Mouse (Mus musculus) stomach, postnatal 0 days (tissue): Measurements from ENCODE around the gene 1700013F07Rik. TPM values are rescaled to one million over a fixed set of nuclear protein-coding genes. Genes with fewer than 3 reads are reported as not detected.
A peak's percentile ranks its signal among the peaks of the same experiment; 100 is the strongest.

Experiments used
- ATAC-seq: fragments of 200-750 bp; cut with Nextera tagmentation; 2 replicates; pipeline ENCODE4 v1.8.0; 2017; ENCODE audit not compliant: low FRiP score, low TSS enrichment
- DNase-seq: peaks from one replicate; pipeline ENCODE4 v3.0.0-alpha.2; 2016; ENCODE audit warnings: low spot score
- H3K27ac ChIP-seq: fragments of 300-500 bp; sonication (generic); replicated peaks from 2 replicates; pipeline ENCODE4 v1.5.1; 2014; ENCODE audit warnings: mild to moderate bottlenecking, control low read depth
- H3K27me3 ChIP-seq: fragments of 300-500 bp; sonication (generic); 2 replicates; pipeline ENCODE4 v1.6.1; 2014; ENCODE audit warnings: low read length; ENCODE audit not compliant: control insufficient read depth, insufficient read depth
- H3K36me3 ChIP-seq: fragments of 300-500 bp; sonication (generic); 2 replicates; pipeline ENCODE4 v1.6.1; 2014; ENCODE audit warnings: low read length, mixed read lengths; ENCODE audit not compliant: control insufficient read depth, insufficient read depth
- H3K4me1 ChIP-seq: fragments of 300-500 bp; sonication (generic); replicated peaks from 2 replicates; pipeline ENCODE4 v1.6.1; 2014; ENCODE audit warnings: antibody characterized with exemption; ENCODE audit not compliant: control insufficient read depth, insufficient read depth
- H3K4me2 ChIP-seq: fragments of 300-500 bp; sonication (generic); replicated peaks from 2 replicates; pipeline ENCODE4 v1.6.1; 2014; ENCODE audit warnings: low read depth, mild to moderate bottlenecking, control low read depth, moderate library complexity
- H3K4me3 ChIP-seq: fragments of 300-500 bp; sonication (generic); 2 replicates; pipeline ENCODE4 v1.5.1; 2014; ENCODE audit warnings: low read depth, low read length, control low read depth
- H3K9ac ChIP-seq: fragments of 300-500 bp; sonication (generic); 2 replicates; pipeline ENCODE4 v1.6.1; 2014; ENCODE audit warnings: mild to moderate bottlenecking, low read length, control low read depth, mixed read lengths
- H3K9me3 ChIP-seq: fragments of 300-500 bp; sonication (generic); 2 replicates; pipeline ENCODE4 v1.6.1; 2016; ENCODE audit warnings: low read length; ENCODE audit not compliant: control insufficient read depth
- CTCF ChIP-seq: IDR thresholded peaks from 2 replicates; pipeline ENCODE4 v1.5.1; 2016; ENCODE audit warnings: antibody characterized with exemption, low read depth, mild to moderate bottlenecking, moderate library complexity
- EP300 ChIP-seq: optimal IDR thresholded peaks from 2 replicates; pipeline ENCODE3; 2016; ENCODE audit warnings: antibody characterized with exemption
- WGBS: fragments of 180-500 bp; shearing (Covaris S2); extraction: QIAGEN DNeasy Blood & Tissue Kit; methylation state at CpG from one replicate; pipeline ENCODE4 v1.1.7; 2014; 5-methylcytosine and 5-hydroxymethylcytosine counted together
- polyA plus RNA-seq: library from polyadenylated mRNA; unstranded; fragments of >200 nt; fragmentation: Nextera tagmentation; extraction: Ambion mirVana; gene quantifications from 2 replicates; pipeline ENCODE4 v1.2.1, GENCODE M21; 2015

Gene 1700013F07Rik
- polyA plus RNA-seq, 1 experiment from 2014 or later: 0.34 TPM

DNA sequence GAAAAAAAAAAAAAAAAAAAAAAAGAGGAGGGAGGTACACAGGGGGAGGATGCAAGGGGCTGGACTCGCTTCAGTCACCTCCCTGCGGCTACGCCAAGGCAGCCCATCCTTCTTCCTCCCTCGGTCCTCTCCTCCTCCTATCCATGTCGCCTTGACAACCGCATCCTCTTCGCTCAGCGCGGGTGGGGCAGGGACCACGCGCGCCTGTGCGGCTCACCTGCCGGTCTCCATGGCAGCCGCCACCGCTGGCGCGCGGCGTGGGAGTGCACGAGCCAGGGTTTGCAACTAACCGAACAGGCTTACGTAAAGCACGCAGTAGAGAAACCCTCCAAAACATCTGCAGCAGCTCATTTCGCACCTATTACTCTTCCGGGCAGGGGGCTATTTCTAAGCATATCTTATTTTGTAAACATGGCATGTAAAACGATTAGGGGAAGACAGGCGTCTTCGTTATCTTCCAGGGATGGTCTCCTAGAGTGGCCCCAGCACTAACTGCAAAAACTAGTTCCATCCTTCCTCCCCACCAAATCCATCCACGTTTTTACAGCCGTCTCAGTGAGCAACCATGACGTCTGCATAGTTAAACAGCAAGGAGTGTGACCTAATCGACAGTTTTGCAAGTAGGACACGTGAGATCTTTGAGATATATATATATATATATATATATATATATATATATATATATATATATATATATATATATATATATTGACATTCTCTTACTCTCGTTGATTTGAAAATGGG lies 2.7 kb downstream of the 1700013F07Rik start, which contains the start of gene 5330417C22Rik:
Gene 5330417C22Rik (minus strand): TSS at position 20 of the 744 bp plus-strand sequence.
- Histone ChIP-seq H3K9ac (peak within 1 kb of the TSS; percentile 31; the same call in 1 of the 2 replicates), H3K4me1 (no peaks in the 10 kb centered on the region)
- peak; percentile 77 for DNase-seq

DNA sequence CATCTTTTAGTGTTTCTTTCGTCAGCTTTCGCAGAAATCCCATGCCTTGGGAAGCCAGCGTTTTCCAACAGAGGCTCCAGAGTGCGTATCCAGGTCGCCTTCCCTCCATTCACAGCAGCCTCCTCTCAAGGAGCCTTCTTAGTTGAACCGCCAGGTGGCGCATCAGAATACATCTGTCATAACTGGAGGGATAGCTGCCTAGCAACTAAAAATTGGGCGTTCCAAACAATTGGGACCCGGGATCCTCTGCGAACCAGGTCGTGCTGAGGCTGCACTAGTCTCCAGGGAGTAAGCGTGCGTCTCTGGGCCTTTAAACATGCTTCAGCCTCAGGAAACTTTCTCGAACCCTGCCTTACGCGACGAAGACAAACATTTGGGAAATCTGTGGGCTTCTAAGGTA lies 3.4 kb downstream of the 1700013F07Rik start:
- ATAC-seq (peak; percentile 41; the same call in 1 of the 2 replicates), DNase-seq (peak; percentile 85)
- no peak overlapping the region for H3K9ac ChIP-seq
- H3K4me1 ChIP-seq: no peaks in the 10 kb centered on the region
- H3K9me3 ChIP-seq: no peaks in the 10 kb centered on the region
- H3K4me2 ChIP-seq: peak overlapping the region; percentile 44
- no peaks in the 10 kb centered on the region; the same call in 1 of the 2 replicates for H3K27me3 ChIP-seq
- no peaks in the 10 kb centered on the region for H3K36me3 ChIP-seq
- TF ChIP-seq CTCF (peak; percentile 88), EP300 (no peak)
- 5% methylated on average over 17 of the region's 17 CpGs for WGBS
- 0 out of 2 replicates have a peak overlapping the region, but pooled peaks have one; percentile 10 for H3K4me3 ChIP-seq
- H3K27ac ChIP-seq: no peak overlapping the region

More for the DNA sequence above, 2.7 kb downstream of the 1700013F07Rik start, which contains the start of gene 5330417C22Rik:
- H3K27ac ChIP-seq: no peak within 1 kb of the TSS
- WGBS: under 1% methylated on average over 31 of the region's 35 CpGs
- peak; percentile 75 for ATAC-seq
- peak within 1 kb of the TSS; percentile 51 for H3K4me2 ChIP-seq
- no peaks in the 10 kb centered on the region for H3K36me3 ChIP-seq
- no peaks in the 10 kb centered on the region; the same call in 1 of the 2 replicates for H3K27me3 ChIP-seq
- peak within 1 kb of the TSS; percentile 35 for H3K4me3 ChIP-seq
- no peak for TF ChIP-seq CTCF
- TF ChIP-seq EP300: no peak
- no peaks in the 10 kb centered on the region for H3K9me3 ChIP-seq

DNA sequence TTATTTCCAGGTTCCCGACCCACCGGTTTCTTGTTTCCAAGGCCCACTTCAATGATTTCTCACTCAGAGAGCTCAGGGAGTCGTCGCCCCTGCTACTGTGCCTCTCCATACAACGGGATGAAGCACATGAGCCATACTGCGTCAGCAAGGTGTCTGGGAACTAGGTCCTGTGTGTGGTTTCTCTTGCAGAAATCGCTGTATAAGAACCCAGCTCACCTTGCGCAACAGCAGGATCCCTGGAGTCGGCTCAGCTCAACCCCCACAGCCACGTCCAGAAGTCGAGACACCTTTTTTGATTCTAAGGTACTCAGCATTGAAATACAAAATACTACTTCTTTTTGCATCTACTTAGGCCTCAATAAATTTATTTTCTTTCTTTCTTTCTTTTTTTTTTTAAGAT lies 8.3 kb downstream of the 1700013F07Rik start:
- no peaks in the 10 kb centered on the region for H3K27me3 ChIP-seq
- 81% methylated on average over 11 of the region's 11 CpGs for WGBS
- no peak overlapping the region for H3K9ac ChIP-seq
- no peak overlapping the region for H3K27ac ChIP-seq
- no peak for TF ChIP-seq EP300
- no peak for TF ChIP-seq CTCF
- no peak overlapping the region for H3K4me2 ChIP-seq
- no peak for DNase-seq
- H3K4me3 ChIP-seq: no peak overlapping the region
- no peaks in the 10 kb centered on the region for H3K36me3 ChIP-seq
- no peaks in the 10 kb centered on the region for H3K4me1 ChIP-seq
- H3K9me3 ChIP-seq: no peaks in the 10 kb centered on the region
- ATAC-seq: no peak

DNA sequence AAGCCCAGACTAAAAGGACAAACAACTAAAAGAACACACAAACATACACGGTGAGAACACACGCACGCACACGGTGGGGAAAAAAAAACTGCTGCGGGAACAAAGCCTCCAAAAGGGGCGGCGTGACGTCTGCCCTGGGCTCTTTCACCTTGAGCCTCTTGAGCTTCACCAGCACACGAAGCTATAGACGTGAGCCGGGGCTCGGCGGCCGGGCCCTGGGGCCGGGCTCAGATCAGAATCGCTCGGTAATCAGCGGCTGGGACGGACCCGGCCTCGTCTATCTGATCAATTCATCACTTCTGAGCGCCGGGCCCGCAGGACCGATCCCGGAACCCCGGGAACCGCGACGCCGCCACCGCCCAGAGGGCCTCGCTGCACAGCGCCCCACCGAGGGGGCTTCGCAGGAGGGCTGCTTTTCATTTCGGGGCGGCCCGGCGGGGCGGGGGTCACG lies 20.2 kb downstream of the 1700013F07Rik start:
- H3K4me2 ChIP-seq: peak overlapping the region; percentile 63
- TF ChIP-seq CTCF: no peak
- no peak for TF ChIP-seq EP300
- peak overlapping the region; percentile 81 for H3K4me3 ChIP-seq
- peaks cover 13% of the 10 kb centered on the region for H3K36me3 ChIP-seq
- H3K9ac ChIP-seq: peak overlapping the region; percentile 86
- 1% methylated on average over 42 of the region's 42 CpGs for WGBS
- H3K4me1 ChIP-seq: no peaks in the 10 kb centered on the region
- H3K27ac ChIP-seq: peak overlapping the region; percentile 90
- H3K9me3 ChIP-seq: no peaks in the 10 kb centered on the region
- no peak for DNase-seq
- ATAC-seq: peak; percentile 66
- H3K27me3 ChIP-seq: no peaks in the 10 kb centered on the region

DNA sequence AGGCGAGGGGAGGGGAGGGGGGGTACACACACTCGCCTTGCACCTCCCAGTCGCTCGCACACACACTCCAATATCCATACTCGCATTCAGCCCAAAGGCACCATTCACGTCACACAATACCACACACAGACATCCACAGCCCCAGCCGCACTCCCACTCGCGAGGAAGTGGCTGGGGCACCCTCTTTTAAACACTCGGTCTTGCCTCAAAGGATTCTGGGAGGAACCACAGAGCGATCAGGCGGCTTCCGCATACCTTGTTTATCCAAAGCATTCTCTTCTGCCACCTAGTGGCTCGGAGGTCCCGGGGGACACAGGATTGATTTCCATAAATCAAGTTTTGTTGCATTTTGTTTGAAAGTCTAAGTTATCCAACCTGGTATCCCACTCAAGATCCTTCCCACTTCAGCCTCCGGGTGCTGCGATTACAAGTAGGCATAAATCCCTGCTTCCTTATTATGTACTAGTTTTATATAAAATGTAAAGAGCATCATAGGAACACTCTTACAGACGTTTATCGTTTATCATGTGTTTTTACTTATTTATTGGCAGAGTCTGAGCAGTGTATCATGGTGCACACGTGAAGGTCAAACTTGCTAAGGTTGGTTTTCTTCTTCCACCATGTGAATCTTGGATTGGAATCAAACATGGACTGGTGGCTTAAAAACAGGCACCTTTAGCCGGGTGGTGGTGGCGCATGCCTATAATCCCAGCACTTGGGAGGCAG lies 20.8 kb downstream of the 1700013F07Rik start:
- WGBS: 18% methylated on average over 21 of the region's 22 CpGs
- ATAC-seq: peak; percentile 97
- peaks cover 13% of the 10 kb centered on the region for H3K36me3 ChIP-seq

More for the DNA sequence above, 20.8 kb downstream of the 1700013F07Rik start:
- Histone ChIP-seq H3K4me1 (no peaks in the 10 kb centered on the region), H3K27me3 (no peaks in the 10 kb centered on the region), H3K27ac (peak overlapping the region; percentile 90), H3K9ac (peak overlapping the region; percentile 86), H3K4me3 (peak overlapping the region; percentile 81), H3K9me3 (no peaks in the 10 kb centered on the region), H3K4me2 (peak overlapping the region; percentile 63)
- DNase-seq: peak; percentile 93
- TF ChIP-seq EP300: no peak
- peak; percentile 97 for TF ChIP-seq CTCF
